Mouse (Mus musculus) heart, postnatal 0 days (tissue): Measurements from ENCODE around the gene St14.

Experiments
- CTCF ChIP-seq: IDR thresholded peaks from 2 replicates; pipeline ENCODE4 v1.5.1; 2016; ENCODE audit warnings: antibody characterized with exemption, control low read depth, low read depth
- EP300 ChIP-seq: IDR thresholded peaks from 2 replicates; pipeline ENCODE4 v1.6.1; 2016; ENCODE audit warnings: antibody characterized with exemption, low read depth

DNA sequence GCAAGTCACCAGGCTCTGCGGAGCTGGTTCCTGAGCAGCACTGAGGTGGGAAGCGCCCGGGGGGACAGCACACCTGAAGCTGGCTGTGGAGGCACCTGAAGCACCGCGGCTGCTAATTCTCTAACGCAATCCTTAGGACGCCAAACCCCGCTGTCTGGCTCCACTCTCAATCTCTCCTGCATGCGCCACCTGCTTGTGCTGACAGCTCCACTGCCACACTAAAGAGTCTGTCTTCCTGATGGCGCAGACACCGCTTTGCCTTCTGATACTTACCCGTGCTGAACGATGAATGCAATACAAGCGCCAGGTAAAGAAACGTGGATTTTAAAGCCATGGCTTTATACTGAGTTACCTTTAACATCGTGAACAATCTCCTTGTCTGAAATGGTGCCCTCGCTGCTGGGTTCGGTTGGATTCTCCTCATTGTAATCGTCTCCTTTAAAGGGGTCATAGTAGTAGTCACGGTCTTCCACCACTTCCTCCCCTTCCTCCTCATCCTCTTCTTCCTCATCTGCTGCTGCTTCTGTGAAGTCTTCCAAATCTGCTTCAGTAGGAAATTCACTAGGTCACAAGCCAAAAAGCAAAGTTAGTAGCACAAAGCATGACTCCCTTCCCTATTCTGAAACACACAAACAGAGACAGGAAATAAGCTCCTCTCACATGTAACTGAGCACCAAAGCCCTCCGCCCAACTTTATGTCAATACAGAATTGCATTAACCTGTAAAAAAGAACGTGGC, 36.9 kb upstream of the St14 start:
- TF ChIP-seq CTCF (no peak), EP300 (0 out of 2 replicates have a peak, but pooled peaks have one; percentile 32)
